ENCODE assay signal across 8 mouse cellular contexts in genomic region chr8:79030326-79031265, GRCm38 (mm10). TPM values are rescaled to one million over a fixed set of nuclear protein-coding genes. Genes with fewer than 3 reads are reported as not detected.
DNase-seq lines count a peak whose midpoint lies in the region; ATAC-seq and TF ChIP-seq lines count a peak whose summit lies in the region.

No protein-coding gene starts in this region.

- under 1% methylated on average over 51 of the region's 62 CpGs for WGBS in limb, embryonic 14.5 days
- WGBS in midbrain, embryonic 16.5 days = under 1% methylated on average over 61 of the region's 62 CpGs

- H3K27me3 ChIP-seq in limb, embryonic 14.5 days (ENCODE audit: control insufficient read depth, insufficient read depth, low read length) = no peaks in the 10 kb centered on the region
- H3K27me3 ChIP-seq in midbrain, embryonic 16.5 days (ENCODE audit: control insufficient read depth, insufficient read depth, low read depth, low read length) = no peaks in the 10 kb centered on the region
- H3K27me3 ChIP-seq in splenic B cell, adult 2 months (ENCODE audit: control insufficient read depth, insufficient read depth, low read length, poor library complexity, severe bottlenecking) = no peaks in the 10 kb centered on the region

- H3K27ac ChIP-seq in limb, embryonic 14.5 days (replicated peaks; ENCODE audit: low read depth, low read length) = peak overlapping the region; percentile 100
- H3K27ac ChIP-seq in midbrain, embryonic 16.5 days (ENCODE audit: low read length) = peak overlapping the region; percentile 98

- peak; percentile 13 for ATAC-seq in limb, embryonic 14.5 days (ENCODE audit: low FRiP score, low read depth)
- no peak; the same call in 1 of the 2 replicates for ATAC-seq in midbrain, embryonic 16.5 days

- H3K4me2 ChIP-seq in limb, embryonic 14.5 days (replicated peaks; ENCODE audit: low read depth, low read length, severe bottlenecking) = peak overlapping the region; percentile 83
- H3K4me2 ChIP-seq in midbrain, embryonic 16.5 days (ENCODE audit: low read length) = peak overlapping the region; percentile 75

- peak overlapping the region; percentile 99 for H3K9ac ChIP-seq in limb, embryonic 14.5 days (ENCODE audit: low read depth, low read length, severe bottlenecking)
- H3K9ac ChIP-seq in midbrain, embryonic 16.5 days (ENCODE audit: low read depth, low read length) = peak overlapping the region; percentile 97

- no peaks in the 10 kb centered on the region for H3K9me3 ChIP-seq in limb, embryonic 14.5 days (ENCODE audit: control insufficient read depth, low read length)
- H3K9me3 ChIP-seq in midbrain, embryonic 16.5 days (replicated peaks; ENCODE audit: control insufficient read depth, low read length, poor library complexity, severe bottlenecking) = no peaks in the 10 kb centered on the region

- peak overlapping the region; percentile 84 for H3K4me3 ChIP-seq in limb, embryonic 14.5 days (replicated peaks; ENCODE audit: low read length)
- H3K4me3 ChIP-seq in midbrain, embryonic 16.5 days (ENCODE audit: low read depth, low read length) = peak overlapping the region; percentile 81

- peak; percentile 17 to 28 for DNase-seq in urinary bladder, adult 18-20 months (ENCODE audit: low spot score in 2 of 2)
- no peak for DNase-seq in urinary bladder, postnatal 10 days (ENCODE audit: low spot score)
- peak; percentile 87 for DNase-seq in embryo, embryonic 9.5 days (ENCODE audit: extremely low spot score)
- DNase-seq in heart, adult 18-20 months = peak; percentile 65 to 79
- DNase-seq in kidney, adult 8-10 months = peak; percentile 58 to 60
- DNase-seq in limb, embryonic 14.5 days (ENCODE audit: low spot score) = peak; percentile 69
- peak; percentile 44 for DNase-seq in splenic B cell, adult 2 months (ENCODE audit: low read depth, low spot score)

- no peaks in the 10 kb centered on the region for H3K36me3 ChIP-seq in limb, embryonic 14.5 days (ENCODE audit: control insufficient read depth, insufficient read depth, low read length)
- no peaks in the 10 kb centered on the region for H3K36me3 ChIP-seq in midbrain, embryonic 16.5 days (ENCODE audit: control insufficient read depth, insufficient read depth, low read length)
- no peaks in the 10 kb centered on the region for H3K36me3 ChIP-seq in splenic B cell, adult 2 months (ENCODE audit: control insufficient read depth, insufficient read depth, low read length, poor library complexity, severe bottlenecking)

- H3K4me1 ChIP-seq in limb, embryonic 14.5 days (ENCODE audit: control insufficient read depth, insufficient read depth, low read length) = peaks cover 37% of the 10 kb centered on the region
- peaks cover 32% of the 10 kb centered on the region for H3K4me1 ChIP-seq in midbrain, embryonic 16.5 days (ENCODE audit: control insufficient read depth, insufficient read depth, low read length)

- 0 out of 2 replicates have a peak, but pooled peaks have one; percentile 4 for TF ChIP-seq POLR2A in limb, embryonic 14.5 days (IDR thresholded peaks at IDR 0.05; ENCODE audit: borderline replicate concordance, extremely low read depth, insufficient read depth, insufficient read length)

RNA-seq across cellular contexts. Expression of gene Zfp827, which starts 2.4 kb away (rescaled TPM):
- total RNA-seq in heart, adult 18-20 months (2021) = 10 to 100 TPM in 1 of 2 experiments, 1 to 10 TPM in 1; 9.4 to 10.6 TPM
- polyA plus RNA-seq in limb, embryonic 14.5 days (2012; rRNA removed) = 35.2 and 47.8 TPM in 2 replicates
- polyA plus RNA-seq in limb, embryonic 14.5 days (2014; fragmentation: Nextera tagmentation; extraction: Ambion mirVana) = 15.1 and 19.3 TPM in 2 replicates
- polyA plus RNA-seq in midbrain, embryonic 16.5 days (2015; fragmentation: Nextera tagmentation; extraction: Ambion mirVana) = 11.6 and 13.8 TPM in 2 replicates
